Mouse (Mus musculus) liver, adult 2 months (tissue): Measurements from ENCODE around the gene Prkar2b.

ENCODE experiments used
- CTCF ChIP-seq: fragments of 200-500 bp; IDR thresholded peaks from 2 replicates; pipeline ENCODE4 v1.5.1; 2011; ENCODE audit warnings: low read depth, low read length, control low read depth
- POLR2A ChIP-seq: fragments of 200-500 bp; IDR thresholded peaks from 2 replicates; pipeline ENCODE4 v1.6.1; 2011; ENCODE audit warnings: low read length, control low read depth; ENCODE audit not compliant: insufficient read depth; ENCODE audit errors: extremely low read depth

- no peak for TF ChIP-seq CTCF
- no peak for TF ChIP-seq POLR2A
Measured at GRCm38 (mm10) chr12:31928498-31928897, 132.6 kb downstream of the Prkar2b start.
